Mouse (Mus musculus): ENCODE results near the gene Eif3d. TPM values are rescaled to one million over a fixed set of nuclear protein-coding genes. Genes with fewer than 3 reads are reported as not detected.

Eif3d gene
- polyA plus RNA-seq, 1 experiment from 2014 or later, result 155 TPM

DNA sequence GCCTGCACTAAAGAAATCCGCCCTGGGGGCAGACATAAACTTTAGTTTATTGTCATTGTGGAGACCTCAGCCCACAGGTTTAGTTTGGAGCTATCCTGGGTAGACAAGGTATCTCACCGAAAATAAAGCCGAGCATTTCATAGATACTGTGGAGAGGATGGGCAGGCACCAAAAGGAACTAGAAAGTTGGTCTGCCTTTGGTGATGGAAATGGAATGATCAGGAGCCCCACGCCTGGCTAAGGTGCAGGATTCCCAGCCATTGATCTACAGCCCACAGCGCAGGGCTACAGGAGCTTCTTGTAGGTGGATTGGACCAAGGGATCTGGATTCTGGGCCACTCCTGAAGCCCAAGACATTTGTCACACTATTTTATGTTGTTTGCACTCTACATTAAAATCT lies 13.0 kb downstream of the Eif3d start:
- DNase-seq (ENCODE audit: low spot score), result no peak
- 0 out of 2 replicates have a peak overlapping the region, but pooled peaks have one; percentile 19 for H3K9ac ChIP-seq (ENCODE audit: low read depth, low read length)

DNA sequence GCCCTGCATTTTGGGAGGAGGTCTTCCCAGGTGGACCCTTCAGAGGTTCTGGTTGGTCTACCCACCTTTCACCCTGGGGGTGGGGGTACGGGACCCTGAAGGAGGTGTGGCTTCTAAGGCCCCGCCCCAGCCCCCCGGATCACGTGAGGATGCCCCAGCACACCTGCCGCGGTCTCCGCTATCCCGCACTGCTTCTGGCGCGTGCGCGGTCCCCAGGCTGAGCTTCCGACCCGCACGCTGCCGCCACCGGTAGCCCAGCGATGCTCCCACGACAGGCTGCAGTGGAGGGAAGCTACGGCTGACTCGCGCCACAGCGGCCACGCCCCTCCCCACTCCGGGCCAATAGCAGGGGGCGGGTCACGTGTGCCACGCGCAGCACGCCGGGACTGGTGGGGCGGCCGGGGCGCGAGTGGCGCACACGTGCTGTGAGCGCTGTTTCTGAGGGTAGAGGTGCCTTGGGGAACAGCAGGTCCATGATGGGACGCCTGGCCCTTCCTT lies 14.2 kb downstream of the Eif3d start, which contains the start of gene Foxred2:
Gene Foxred2, minus strand, starts transcription at position 319 of the 498 bp plus-strand sequence.
- Histone ChIP-seq H3K9ac (ENCODE audit: low read depth, low read length) (peak within 1 kb of the TSS; percentile 65), H3K4me1 (ENCODE audit: control insufficient read depth, insufficient read depth, low read length) (peaks cover 16% of the 10 kb centered on the region), H3K4me3 (ENCODE audit: low read depth, low read length) (peak within 1 kb of the TSS; percentile 57), H3K4me2 (ENCODE audit: low read depth, low read length) (peak within 1 kb of the TSS; percentile 84), H3K27me3 (replicated peaks; ENCODE audit: control insufficient read depth, insufficient read depth, low read length) (peaks cover 13% of the 10 kb centered on the region; the same call in 1 of the 2 replicates), H3K27ac (replicated peaks; ENCODE audit: low read depth, low read length) (no peak within 1 kb of the TSS), H3K36me3 (ENCODE audit: control insufficient read depth, insufficient read depth, low read length) (peaks cover 37% of the 10 kb centered on the region), H3K9me3 (ENCODE audit: control insufficient read depth, low read length) (no peaks in the 10 kb centered on the region)
- DNase-seq (ENCODE audit: low spot score) (peak; percentile 89), ATAC-seq (ENCODE audit: low read depth) (peak; percentile 95)
- WGBS, result 0% methylated on average over 31 of the region's 39 CpGs

More for the DNA sequence above, 13.0 kb downstream of the Eif3d start:
- no peak for ATAC-seq (ENCODE audit: low read depth)
- Histone ChIP-seq H3K27me3 (replicated peaks; ENCODE audit: control insufficient read depth, insufficient read depth, low read length) (peaks cover 13% of the 10 kb centered on the region; the same call in 1 of the 2 replicates), H3K4me3 (ENCODE audit: low read depth, low read length) (no peak overlapping the region), H3K27ac (replicated peaks; ENCODE audit: low read depth, low read length) (no peak overlapping the region), H3K4me2 (ENCODE audit: low read depth, low read length) (no peak overlapping the region), H3K36me3 (ENCODE audit: control insufficient read depth, insufficient read depth, low read length) (peaks cover 47% of the 10 kb centered on the region), H3K4me1 (ENCODE audit: control insufficient read depth, insufficient read depth, low read length) (peaks cover 16% of the 10 kb centered on the region), H3K9me3 (ENCODE audit: control insufficient read depth, low read length) (no peaks in the 10 kb centered on the region)
- WGBS, result 46% methylated on average over 5 of the region's 5 CpGs

DNA sequence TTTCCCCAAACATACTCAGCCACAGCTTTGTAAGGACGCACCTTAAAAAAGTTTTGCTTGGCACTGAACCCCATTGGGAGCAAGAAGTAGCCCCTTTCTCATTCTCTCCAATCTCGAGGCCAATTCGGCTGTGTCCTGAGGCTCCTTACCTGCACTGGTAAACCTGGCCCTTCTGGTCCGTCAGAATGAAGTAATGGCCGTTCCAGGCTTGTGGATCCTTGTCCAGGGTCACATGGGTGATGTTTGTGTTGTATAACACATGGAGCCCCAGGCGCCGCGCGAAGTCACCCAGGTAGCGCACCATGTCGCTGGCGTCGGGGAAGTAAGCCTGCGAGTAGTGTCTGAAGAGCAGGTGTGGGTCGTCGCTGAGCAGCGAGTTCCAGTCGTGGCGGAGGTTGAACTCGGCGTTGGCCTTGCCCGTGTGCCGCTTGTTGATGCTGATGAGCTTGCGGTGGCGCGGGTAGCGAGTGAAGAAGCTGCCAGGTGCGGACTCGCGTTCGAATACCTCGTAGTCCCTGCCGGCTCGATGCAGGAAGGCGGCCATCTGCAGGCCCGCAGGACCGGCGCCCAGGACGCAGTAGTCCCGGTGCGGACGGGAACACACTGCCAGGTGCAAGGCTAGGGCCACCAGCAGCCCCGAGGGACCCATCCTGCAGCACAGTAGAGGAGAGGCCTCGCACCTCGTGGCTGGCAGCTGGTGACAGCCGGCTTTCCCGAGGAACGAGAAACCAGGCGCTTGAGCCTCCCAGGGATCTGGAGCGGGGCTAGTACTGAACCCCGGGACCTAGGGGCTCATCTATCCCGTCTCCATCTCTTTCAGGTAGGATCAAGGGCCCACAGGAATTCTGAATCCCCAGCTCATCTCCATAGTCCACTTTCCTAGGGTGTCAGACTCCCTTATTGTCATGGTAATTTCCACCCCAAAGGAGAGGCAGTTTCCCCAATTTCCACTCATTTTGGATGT lies 14.9 kb downstream of the Eif3d start:
- DNase-seq (ENCODE audit: low spot score) (peak; percentile 15), ATAC-seq (ENCODE audit: low read depth) (peak; percentile 15)
- H3K27me3 ChIP-seq (replicated peaks; ENCODE audit: control insufficient read depth, insufficient read depth, low read length), result peaks cover 13% of the 10 kb centered on the region; the same call in 1 of the 2 replicates
- H3K4me1 ChIP-seq (ENCODE audit: control insufficient read depth, insufficient read depth, low read length), result peaks cover 16% of the 10 kb centered on the region
- no peak overlapping the region for H3K27ac ChIP-seq (replicated peaks; ENCODE audit: low read depth, low read length)
- peaks cover 30% of the 10 kb centered on the region for H3K36me3 ChIP-seq (ENCODE audit: control insufficient read depth, insufficient read depth, low read length)
- H3K9ac ChIP-seq (ENCODE audit: low read depth, low read length), result peak overlapping the region; percentile 65
- peak overlapping the region; percentile 57 for H3K4me3 ChIP-seq (ENCODE audit: low read depth, low read length)
- H3K4me2 ChIP-seq (ENCODE audit: low read depth, low read length), result peak overlapping the region; percentile 84
- 7% methylated on average over 42 of the region's 52 CpGs for WGBS
- no peaks in the 10 kb centered on the region for H3K9me3 ChIP-seq (ENCODE audit: control insufficient read depth, low read length)

DNA sequence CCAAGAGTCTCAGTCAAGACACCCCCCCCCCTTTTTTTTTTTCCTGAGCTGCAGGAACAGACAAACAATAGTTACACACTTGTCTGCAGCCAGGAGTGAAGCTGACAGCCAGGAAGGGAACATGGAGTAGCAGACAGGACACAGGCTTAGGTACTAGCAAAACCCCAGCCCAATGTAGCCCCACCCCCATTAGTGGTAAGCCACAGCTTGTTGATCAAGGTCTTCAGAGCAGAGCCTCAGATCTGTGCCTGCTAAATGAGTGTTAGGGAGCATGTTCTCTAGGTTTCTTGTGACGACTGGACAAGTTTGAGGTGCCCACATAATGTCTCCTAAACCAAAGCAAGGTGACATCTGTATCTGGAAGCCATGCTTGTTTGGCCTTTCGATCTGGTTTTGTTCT lies 16.3 kb downstream of the Eif3d start:
- H3K9me3 ChIP-seq (ENCODE audit: control insufficient read depth, low read length), result no peaks in the 10 kb centered on the region
- DNase-seq (ENCODE audit: low spot score) (no peak), ATAC-seq (ENCODE audit: low read depth) (no peak)
- WGBS, result 85% methylated on average over 2 of the region's 2 CpGs
- H3K9ac ChIP-seq (ENCODE audit: low read depth, low read length), result no peak overlapping the region
- H3K4me1 ChIP-seq (ENCODE audit: control insufficient read depth, insufficient read depth, low read length), result peaks cover 16% of the 10 kb centered on the region
- H3K27me3 ChIP-seq (replicated peaks; ENCODE audit: control insufficient read depth, insufficient read depth, low read length), result peaks cover 13% of the 10 kb centered on the region; the same call in 1 of the 2 replicates
- H3K4me3 ChIP-seq (ENCODE audit: low read depth, low read length), result no peak overlapping the region
- H3K4me2 ChIP-seq (ENCODE audit: low read depth, low read length), result no peak overlapping the region
- H3K27ac ChIP-seq (replicated peaks; ENCODE audit: low read depth, low read length), result no peak overlapping the region
- peaks cover 20% of the 10 kb centered on the region for H3K36me3 ChIP-seq (ENCODE audit: control insufficient read depth, insufficient read depth, low read length)

DNA sequence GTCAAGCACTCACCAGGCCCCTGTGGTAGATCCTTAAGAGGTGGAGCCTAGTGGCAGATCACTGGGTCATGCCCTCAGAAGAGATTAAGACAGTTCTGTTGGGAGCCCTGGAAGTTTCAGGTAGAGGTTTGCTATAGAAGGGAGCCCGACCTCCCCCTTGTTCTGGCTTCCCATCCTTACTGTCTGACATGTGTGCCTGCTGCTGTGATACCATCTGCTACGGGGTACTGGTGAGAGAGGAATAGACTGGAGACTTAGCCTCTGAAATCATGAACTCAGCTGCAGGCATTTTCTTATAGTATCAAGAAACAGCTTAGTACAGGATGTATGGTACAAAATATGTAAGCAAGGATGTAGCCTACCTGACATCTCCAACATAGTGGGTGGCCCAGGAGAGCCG lies 17.7 kb downstream of the Eif3d start:
- no peak for ATAC-seq (ENCODE audit: low read depth)

DNA sequence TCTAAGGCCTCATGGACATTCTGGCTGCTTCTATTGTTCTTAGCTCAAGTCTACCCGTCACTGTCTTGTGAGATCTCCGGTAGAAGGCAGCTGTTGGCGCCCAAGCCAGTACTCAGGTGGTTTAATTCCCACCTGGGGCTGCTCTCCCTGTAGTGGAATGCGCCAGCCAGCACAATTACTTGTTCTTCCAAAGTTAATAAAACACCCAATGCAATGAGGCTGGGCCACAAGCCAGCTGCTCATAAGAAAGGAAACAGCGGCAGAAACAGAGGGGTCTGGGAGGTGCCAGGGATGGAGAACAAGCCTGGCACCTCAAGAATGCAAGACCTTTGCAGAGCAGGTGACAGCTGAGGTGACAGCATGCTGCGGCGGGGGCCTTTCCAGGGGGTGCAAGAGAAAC lies 21.6 kb downstream of the Eif3d start:
- WGBS, result 88% methylated on average over 7 of the region's 7 CpGs
- no peaks in the 10 kb centered on the region for H3K27me3 ChIP-seq (replicated peaks; ENCODE audit: control insufficient read depth, insufficient read depth, low read length)
- DNase-seq (ENCODE audit: low spot score) (no peak), ATAC-seq (ENCODE audit: low read depth) (no peak)
- no peaks in the 10 kb centered on the region for H3K4me1 ChIP-seq (ENCODE audit: control insufficient read depth, insufficient read depth, low read length)
- no peaks in the 10 kb centered on the region for H3K9me3 ChIP-seq (ENCODE audit: control insufficient read depth, low read length)
- H3K27ac ChIP-seq (replicated peaks; ENCODE audit: low read depth, low read length), result no peak overlapping the region
- H3K9ac ChIP-seq (ENCODE audit: low read depth, low read length), result no peak overlapping the region
- H3K4me3 ChIP-seq (ENCODE audit: low read depth, low read length), result no peak overlapping the region
- H3K36me3 ChIP-seq (ENCODE audit: control insufficient read depth, insufficient read depth, low read length), result peaks cover 28% of the 10 kb centered on the region
- H3K4me2 ChIP-seq (ENCODE audit: low read depth, low read length), result no peak overlapping the region

More for the DNA sequence above, 17.7 kb downstream of the Eif3d start:
- Histone ChIP-seq H3K4me3 (ENCODE audit: low read depth, low read length) (no peak overlapping the region), H3K27ac (replicated peaks; ENCODE audit: low read depth, low read length) (no peak overlapping the region), H3K36me3 (ENCODE audit: control insufficient read depth, insufficient read depth, low read length) (0 out of 2 replicates have a peak, but pooled peaks cover 15% of the 10 kb centered on the region), H3K4me2 (ENCODE audit: low read depth, low read length) (no peak overlapping the region), H3K27me3 (replicated peaks; ENCODE audit: control insufficient read depth, insufficient read depth, low read length) (peaks cover 13% of the 10 kb centered on the region; the same call in 1 of the 2 replicates), H3K9ac (ENCODE audit: low read depth, low read length) (no peak overlapping the region), H3K4me1 (ENCODE audit: control insufficient read depth, insufficient read depth, low read length) (peaks cover 16% of the 10 kb centered on the region), H3K9me3 (ENCODE audit: control insufficient read depth, low read length) (no peaks in the 10 kb centered on the region)
- DNase-seq (ENCODE audit: low spot score), result no peak
- WGBS, result 98% methylated on average over 3 of the region's 3 CpGs

DNA sequence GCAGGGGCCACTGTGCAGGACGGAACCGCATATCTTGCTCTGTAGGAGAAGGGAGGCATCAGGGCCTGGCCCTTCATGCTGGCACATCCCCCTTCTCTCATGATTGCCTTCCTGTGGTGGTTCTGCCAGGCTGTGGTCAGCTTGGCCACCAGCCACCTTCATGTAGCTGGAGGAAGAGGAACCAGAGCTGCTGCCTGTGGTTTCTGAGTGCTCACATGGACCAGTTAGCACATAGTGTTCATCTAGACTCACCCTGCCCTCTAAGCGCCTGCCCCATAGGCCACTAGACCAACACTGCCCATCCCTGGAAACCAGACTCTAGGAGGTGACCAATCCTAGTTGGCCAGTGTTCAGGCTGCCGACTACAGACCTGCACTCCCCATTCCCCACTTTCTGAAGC lies 24.9 kb downstream of the Eif3d start:
- DNase-seq (ENCODE audit: low spot score) (peak; percentile 17), ATAC-seq (ENCODE audit: low read depth) (no peak; the same call in 1 of the 2 replicates)
- 83% methylated on average over 4 of the region's 4 CpGs for WGBS
- no peak overlapping the region for H3K4me2 ChIP-seq (ENCODE audit: low read depth, low read length)
- H3K27me3 ChIP-seq (replicated peaks; ENCODE audit: control insufficient read depth, insufficient read depth, low read length), result no peaks in the 10 kb centered on the region
- H3K4me3 ChIP-seq (ENCODE audit: low read depth, low read length), result no peak overlapping the region
- H3K9ac ChIP-seq (ENCODE audit: low read depth, low read length), result no peak overlapping the region
- no peak overlapping the region for H3K27ac ChIP-seq (replicated peaks; ENCODE audit: low read depth, low read length)
- H3K4me1 ChIP-seq (ENCODE audit: control insufficient read depth, insufficient read depth, low read length), result no peaks in the 10 kb centered on the region
- H3K36me3 ChIP-seq (ENCODE audit: control insufficient read depth, insufficient read depth, low read length), result peaks cover 27% of the 10 kb centered on the region
- no peaks in the 10 kb centered on the region for H3K9me3 ChIP-seq (ENCODE audit: control insufficient read depth, low read length)

DNA sequence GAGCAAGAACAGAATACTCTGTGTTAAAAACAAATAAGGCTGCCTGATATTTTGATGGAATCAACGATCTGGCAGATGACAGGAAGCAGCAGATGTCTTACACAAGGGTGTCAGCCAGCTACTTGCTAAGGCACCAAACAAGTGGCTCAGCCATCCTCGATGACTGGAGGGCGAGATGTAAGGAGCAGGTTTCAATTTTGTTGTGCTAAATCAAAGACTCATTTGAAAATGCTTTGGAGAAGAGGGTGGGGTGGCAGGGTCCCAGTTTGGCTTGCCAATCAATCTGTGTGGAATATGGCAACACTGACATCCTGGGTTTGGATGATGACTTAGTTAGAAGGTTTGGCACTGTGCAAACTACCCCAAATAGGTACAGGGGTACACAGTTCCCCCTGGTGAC lies 29.1 kb downstream of the Eif3d start:
- H3K4me3 ChIP-seq (ENCODE audit: low read depth, low read length), result no peak overlapping the region
- no peaks in the 10 kb centered on the region for H3K9me3 ChIP-seq (ENCODE audit: control insufficient read depth, low read length)
- no peaks in the 10 kb centered on the region for H3K4me1 ChIP-seq (ENCODE audit: control insufficient read depth, insufficient read depth, low read length)
- 81% methylated on average over 3 of the region's 3 CpGs for WGBS
- ATAC-seq (ENCODE audit: low read depth), result no peak
- no peak overlapping the region for H3K27ac ChIP-seq (replicated peaks; ENCODE audit: low read depth, low read length)
- no peak for DNase-seq (ENCODE audit: low spot score)
- H3K9ac ChIP-seq (ENCODE audit: low read depth, low read length), result no peak overlapping the region
- peaks cover 10% of the 10 kb centered on the region; the same call in 1 of the 2 replicates for H3K36me3 ChIP-seq (ENCODE audit: control insufficient read depth, insufficient read depth, low read length)
- H3K27me3 ChIP-seq (replicated peaks; ENCODE audit: control insufficient read depth, insufficient read depth, low read length), result no peaks in the 10 kb centered on the region
- H3K4me2 ChIP-seq (ENCODE audit: low read depth, low read length), result no peak overlapping the region

All from embryonic facial prominence, embryonic 14.5 days (tissue).